Mouse (Mus musculus) small intestine, adult 2 months (tissue): ENCODE results near the gene Klhl20. TPM values are rescaled to one million over a fixed set of nuclear protein-coding genes. Genes with fewer than 3 reads are reported as not detected.

Experiments used
- H3K27ac ChIP-seq: fragments of 200-500 bp; 2 replicates; pipeline ENCODE4 v1.5.1; 2012; ENCODE audit warnings: low read depth, low read length, control low read depth, inconsistent platforms; ENCODE audit not compliant: insufficient read depth
- H3K27me3 ChIP-seq: fragments of 200-500 bp; 2 replicates; pipeline ENCODE4 v1.6.1; 2012; ENCODE audit warnings: mild to moderate bottlenecking, moderate library complexity, low read length, inconsistent platforms; ENCODE audit not compliant: control insufficient read depth, insufficient read depth
- H3K36me3 ChIP-seq: fragments of 200-500 bp; 2 replicates; pipeline ENCODE4 v1.6.1; 2012; ENCODE audit warnings: mild to moderate bottlenecking, low read length, control low read depth, inconsistent platforms; ENCODE audit not compliant: control insufficient read depth, insufficient read depth
- H3K4me1 ChIP-seq: fragments of 200-500 bp; 2 replicates; pipeline ENCODE4 v1.6.1; 2012; ENCODE audit warnings: low read length, inconsistent platforms, mixed read lengths; ENCODE audit not compliant: control insufficient read depth, insufficient read depth, insufficient read length
- H3K4me3 ChIP-seq: fragments of 200-500 bp; 2 replicates; pipeline ENCODE4 v1.5.1; 2012; ENCODE audit warnings: low read depth, mild to moderate bottlenecking, control low read depth, inconsistent platforms, low read length, moderate library complexity
- CTCF ChIP-seq: fragments of 200-500 bp; IDR thresholded peaks from 2 replicates; pipeline ENCODE4 v1.5.1; 2012; ENCODE audit warnings: low read depth, mild to moderate bottlenecking, control low read depth, inconsistent platforms, low read length, moderate library complexity, mixed read lengths; ENCODE audit not compliant: insufficient replicate concordance, insufficient read length; ENCODE audit errors: extremely low read depth
- POLR2A ChIP-seq: fragments of 200-500 bp; IDR thresholded peaks from 2 replicates; pipeline ENCODE4 v1.6.1; 2012; ENCODE audit warnings: low read depth, mild to moderate bottlenecking, control low read depth, inconsistent platforms, low read length, moderate library complexity
- WGBS: fragments of 180-500 bp; shearing (Covaris S2); methylation state at CpG from one replicate; pipeline ENCODE4 v1.1.7; 2018; 5-methylcytosine and 5-hydroxymethylcytosine counted together
- polyA plus RNA-seq: library from polyadenylated mRNA; depleted of rRNA; stranded (reverse); fragments of >200 nt; gene quantifications from 2 replicates; pipeline ENCODE4 v1.2.3, GENCODE M21; 2012; rRNA removed

The Klhl20 gene
- 1.9 and 2.7 TPM in 2 replicates for polyA plus RNA-seq

- Histone ChIP-seq H3K4me3 (peak within 1 kb of the TSS; percentile 80), H3K4me1 (peaks cover 7% of the 10 kb centered on the region; the same call in 1 of the 2 replicates), H3K36me3 (peaks cover 5% of the 10 kb centered on the region; the same call in 1 of the 2 replicates), H3K27me3 (no peaks in the 10 kb centered on the region), H3K27ac (peak within 1 kb of the TSS; percentile 80)
- WGBS: under 1% methylated on average over 41 of the region's 41 CpGs
- TF ChIP-seq POLR2A: peak; percentile 81
- TF ChIP-seq CTCF: no peak
Observed at GRCm38 (mm10) chr1:161130726-161131664, at the start of gene Klhl20. Gene Klhl20, minus strand, starts transcription at chr1:161131511.

DNA sequence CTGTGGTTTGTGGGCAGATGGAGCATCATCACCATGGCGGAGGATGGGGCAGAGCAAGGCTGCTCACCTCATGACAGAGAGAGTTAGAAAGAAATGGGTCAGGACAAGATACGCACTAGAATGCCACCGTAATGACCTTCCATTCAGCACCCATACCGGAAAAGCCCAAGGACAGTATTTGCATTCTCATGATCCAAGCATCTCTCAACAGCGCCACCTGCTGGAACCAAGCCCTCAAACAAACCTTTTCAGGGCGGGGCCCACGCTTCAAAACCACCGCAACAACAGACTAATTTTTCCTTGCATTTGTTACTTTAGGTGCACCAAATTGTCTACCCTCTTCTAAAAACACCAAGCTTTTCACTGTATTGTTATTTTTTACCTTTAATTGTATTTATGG, 49.4 kb upstream of the Klhl20 start:
- 50% methylated on average over 8 of the region's 8 CpGs for WGBS

DNA sequence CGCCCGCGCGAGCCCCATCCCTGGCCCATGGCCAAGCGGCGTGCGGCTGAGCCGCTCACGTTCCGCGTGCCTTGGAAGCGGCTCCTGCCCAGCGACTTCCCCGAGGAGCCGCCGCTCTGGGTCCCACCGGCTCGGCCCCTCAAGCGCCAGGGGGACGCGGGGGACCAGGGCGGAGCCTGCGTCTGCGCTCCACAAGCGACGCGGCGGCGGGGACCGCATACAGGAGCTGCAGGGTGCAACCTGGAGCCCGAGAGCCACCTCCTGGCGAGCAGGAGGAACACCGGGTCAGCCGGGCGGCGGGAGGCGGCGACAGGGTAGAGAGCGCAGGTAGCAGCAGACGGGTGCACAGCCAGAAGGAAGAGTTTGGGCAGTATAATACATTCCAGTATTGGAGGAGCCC, 39.3 kb upstream of the Klhl20 start:
- TF ChIP-seq CTCF (peak; percentile 52), POLR2A (no peak)
- no peaks in the 10 kb centered on the region for H3K36me3 ChIP-seq
- peak overlapping the region; percentile 84 for H3K4me3 ChIP-seq
- no peak overlapping the region for H3K27ac ChIP-seq
- H3K27me3 ChIP-seq: no peaks in the 10 kb centered on the region
- no peaks in the 10 kb centered on the region for H3K4me1 ChIP-seq
- 1% methylated on average over 40 of the region's 40 CpGs for WGBS

More for the DNA sequence above, 49.4 kb upstream of the Klhl20 start:
- Histone ChIP-seq H3K27ac (no peak overlapping the region), H3K27me3 (no peaks in the 10 kb centered on the region), H3K4me3 (no peak overlapping the region), H3K4me1 (no peaks in the 10 kb centered on the region; the same call in 1 of the 2 replicates), H3K36me3 (no peaks in the 10 kb centered on the region)
- no peak for TF ChIP-seq POLR2A
- peak; percentile 75; the same call in 1 of the 2 replicates for TF ChIP-seq CTCF

DNA sequence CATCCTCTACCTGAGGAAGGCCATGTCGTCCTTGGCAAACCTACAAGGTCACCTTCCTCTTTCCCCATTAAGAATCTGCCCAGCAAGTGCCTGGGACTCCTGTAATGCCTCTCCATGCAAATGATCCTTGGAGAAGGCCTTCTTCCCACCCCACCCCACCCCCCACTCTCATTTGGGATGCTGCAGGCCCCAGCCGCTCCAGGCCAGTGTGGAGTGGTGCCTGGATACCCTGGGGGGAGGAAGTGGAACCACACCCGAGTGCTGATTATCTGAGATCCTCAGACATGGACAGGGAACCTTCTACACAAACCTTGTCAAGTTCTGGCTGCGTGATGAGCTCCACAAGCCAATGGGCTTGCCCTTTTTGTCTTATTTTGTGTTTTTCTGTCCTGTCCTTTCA, 29.0 kb upstream of the Klhl20 start:
- H3K27me3 ChIP-seq: no peaks in the 10 kb centered on the region
- H3K27ac ChIP-seq: no peak overlapping the region
- H3K36me3 ChIP-seq: no peaks in the 10 kb centered on the region
- no peaks in the 10 kb centered on the region for H3K4me1 ChIP-seq
- TF ChIP-seq POLR2A (no peak), CTCF (no peak)
- no peak overlapping the region for H3K4me3 ChIP-seq
- WGBS: 49% methylated on average over 4 of the region's 4 CpGs

DNA sequence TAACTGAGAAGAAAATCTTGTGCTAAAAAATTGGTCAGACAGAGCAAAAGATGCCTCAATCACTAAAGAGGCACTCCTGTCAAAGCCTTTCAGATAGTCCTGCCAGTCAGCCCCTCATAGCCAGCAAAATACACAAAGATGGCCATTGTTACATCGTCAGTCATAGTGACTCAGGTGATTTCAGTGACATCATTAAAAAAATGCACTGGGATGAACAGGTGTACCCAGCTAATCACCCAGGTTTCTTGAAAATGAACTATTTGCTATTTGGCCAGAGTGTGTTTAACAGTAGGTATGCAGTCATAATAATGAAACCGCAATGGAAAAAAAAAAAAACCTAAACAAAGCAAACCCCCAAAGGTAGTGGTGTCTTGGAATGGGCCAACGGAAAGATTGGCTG, 27.9 kb upstream of the Klhl20 start, which contains the start of gene Tex50:
Gene Tex50 (minus strand): TSS at position 101 of the 400 bp plus-strand sequence.
- WGBS: 76% methylated on average over 3 of the region's 3 CpGs
- Histone ChIP-seq H3K4me3 (no peak within 1 kb of the TSS), H3K4me1 (no peaks in the 10 kb centered on the region), H3K27ac (no peak within 1 kb of the TSS), H3K27me3 (no peaks in the 10 kb centered on the region), H3K36me3 (no peaks in the 10 kb centered on the region)
- TF ChIP-seq POLR2A: no peak
- no peak for TF ChIP-seq CTCF

- no peak for TF ChIP-seq POLR2A
- TF ChIP-seq CTCF: no peak
- no peaks in the 10 kb centered on the region for H3K4me1 ChIP-seq
- WGBS: 75% methylated on average over 10 of the region's 10 CpGs
- H3K27me3 ChIP-seq: no peaks in the 10 kb centered on the region
- H3K4me3 ChIP-seq: no peak overlapping the region
- no peaks in the 10 kb centered on the region for H3K36me3 ChIP-seq
- no peak overlapping the region for H3K27ac ChIP-seq
Observed at GRCm38 (mm10) chr1:161156546-161156945, 25.2 kb upstream of the Klhl20 start.

- no peak for TF ChIP-seq POLR2A
- no peak for TF ChIP-seq CTCF
- 66% methylated on average over 6 of the region's 6 CpGs for WGBS
- H3K27ac ChIP-seq: no peak overlapping the region
- no peaks in the 10 kb centered on the region for H3K36me3 ChIP-seq
- H3K4me1 ChIP-seq: no peaks in the 10 kb centered on the region
- no peak overlapping the region for H3K4me3 ChIP-seq
- H3K27me3 ChIP-seq: no peaks in the 10 kb centered on the region
Observed at GRCm38 (mm10) chr1:161151098-161151497, 19.8 kb upstream of the Klhl20 start.
